Mouse (Mus musculus): ENCODE results near the gene Gm7579. TPM values are rescaled to one million over a fixed set of nuclear protein-coding genes. Genes with fewer than 3 reads are reported as not detected.
A peak's percentile ranks its signal among the peaks of the same experiment; 100 is the strongest.
"Not testable (repeated sequence)": the region's sequence is repeated elsewhere in the genome, so short reads cannot be mapped to it uniquely, and the experiment has no call there.

The Gm7579 gene
- polyA plus RNA-seq (2015; fragmentation: Nextera tagmentation; extraction: Ambion mirVana) = not detected in 2 replicates

GRCm38 (mm10) chr7:142211559-142211958 is at the start of gene Gm7579:
Gm7579 (plus strand) TSS chr7:142211859.
- 63% methylated on average over 1 of the region's 1 CpGs for WGBS
- no peak for TF ChIP-seq CTCF (IDR thresholded peaks at IDR 0.05; ENCODE audit: low read depth)
- H3K4me2 ChIP-seq (replicated peaks; ENCODE audit: low read depth) = no peak within 1 kb of the TSS
- H3K9ac ChIP-seq (ENCODE audit: low read depth, low read length) = no peak within 1 kb of the TSS
- no peaks in the 10 kb centered on the region for H3K27me3 ChIP-seq (replicated peaks; ENCODE audit: control insufficient read depth, insufficient read depth, low read length)
- H3K9me3 ChIP-seq (ENCODE audit: control insufficient read depth) = no peaks in the 10 kb centered on the region
- ATAC-seq = no peak
- H3K27ac ChIP-seq (ENCODE audit: low read depth, low read length) = no peak within 1 kb of the TSS
- no peaks in the 10 kb centered on the region for H3K36me3 ChIP-seq (ENCODE audit: control insufficient read depth, insufficient read depth)
- no peaks in the 10 kb centered on the region for H3K4me1 ChIP-seq (replicated peaks; ENCODE audit: control insufficient read depth, insufficient read depth, low read length)
- H3K4me3 ChIP-seq (ENCODE audit: low read depth, low read length) = no peak within 1 kb of the TSS

DNA sequence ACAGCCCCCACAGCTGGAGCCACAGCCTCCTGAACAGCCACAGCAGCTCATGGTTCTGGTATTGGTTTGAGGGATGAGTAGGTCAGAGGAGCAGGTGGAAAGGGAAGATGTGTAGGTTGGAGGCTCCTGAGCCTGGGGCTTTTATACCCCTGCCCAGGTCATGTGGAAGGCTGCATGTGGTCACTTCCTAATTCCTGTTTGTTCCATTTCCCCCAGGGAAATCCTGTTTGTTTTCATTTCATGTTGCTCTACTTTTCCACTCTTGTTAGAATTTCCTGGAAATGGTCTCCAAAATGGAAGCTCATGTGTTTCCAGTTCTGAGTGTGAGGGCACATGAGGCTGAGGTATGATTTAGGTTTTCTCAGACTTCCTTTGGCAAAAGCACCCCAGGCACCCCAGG is 46.0 kb upstream of the Gm7579 start, which contains the start of gene Gm4553:
Gm4553 (minus strand) TSS at position 101 of the 400 bp plus-strand sequence.
- not testable (repeated sequence) for ATAC-seq; H3K27me3 ChIP-seq (replicated peaks; ENCODE audit: control insufficient read depth, insufficient read depth, low read length); H3K36me3 ChIP-seq (ENCODE audit: control insufficient read depth, insufficient read depth); H3K27ac ChIP-seq (ENCODE audit: low read depth, low read length); H3K4me1 ChIP-seq (replicated peaks; ENCODE audit: control insufficient read depth, insufficient read depth, low read length); H3K9ac ChIP-seq (ENCODE audit: low read depth, low read length); H3K4me2 ChIP-seq (replicated peaks; ENCODE audit: low read depth); H3K4me3 ChIP-seq (ENCODE audit: low read depth, low read length); H3K9me3 ChIP-seq (ENCODE audit: control insufficient read depth)

DNA sequence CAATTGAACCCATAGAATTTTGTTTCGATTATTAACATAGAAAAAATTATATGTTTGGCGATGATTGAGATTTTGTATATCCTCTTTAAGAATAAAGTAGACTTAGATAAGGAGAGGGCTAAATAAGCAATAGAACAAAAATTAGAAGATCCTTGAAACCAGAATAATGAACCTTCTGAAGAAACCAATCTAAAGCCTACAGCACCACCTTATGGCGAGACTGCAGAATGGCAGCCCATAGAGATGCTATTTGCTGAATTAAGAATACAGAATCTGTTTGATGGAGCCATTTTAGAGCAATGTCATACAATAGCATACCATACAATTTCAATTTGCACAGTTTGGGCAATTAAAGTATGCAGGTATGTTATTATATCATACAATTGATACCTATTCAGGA is 41.8 kb upstream of the Gm7579 start:
- Histone ChIP-seq H3K27ac (ENCODE audit: low read depth, low read length) (no peak overlapping the region), H3K4me2 (replicated peaks; ENCODE audit: low read depth) (no peak overlapping the region), H3K36me3 (ENCODE audit: control insufficient read depth, insufficient read depth) (no peaks in the 10 kb centered on the region), H3K4me3 (ENCODE audit: low read depth, low read length) (no peak overlapping the region), H3K4me1 (replicated peaks; ENCODE audit: control insufficient read depth, insufficient read depth, low read length) (no peaks in the 10 kb centered on the region), H3K9me3 (ENCODE audit: control insufficient read depth) (no peaks in the 10 kb centered on the region), H3K27me3 (replicated peaks; ENCODE audit: control insufficient read depth, insufficient read depth, low read length) (0 out of 2 replicates have a peak, but pooled peaks cover 2% of the 10 kb centered on the region), H3K9ac (ENCODE audit: low read depth, low read length) (no peak overlapping the region)
- no peak for ATAC-seq
- TF ChIP-seq CTCF (IDR thresholded peaks at IDR 0.05; ENCODE audit: low read depth) = peak; percentile 67
- WGBS = 50% methylated on average over 3 of the region's 3 CpGs

- H3K4me1 ChIP-seq (replicated peaks; ENCODE audit: control insufficient read depth, insufficient read depth, low read length); H3K36me3 ChIP-seq (ENCODE audit: control insufficient read depth, insufficient read depth); H3K4me2 ChIP-seq (replicated peaks; ENCODE audit: low read depth); H3K4me3 ChIP-seq (ENCODE audit: low read depth, low read length); ATAC-seq; H3K9me3 ChIP-seq (ENCODE audit: control insufficient read depth); H3K9ac ChIP-seq (ENCODE audit: low read depth, low read length); H3K27me3 ChIP-seq (replicated peaks; ENCODE audit: control insufficient read depth, insufficient read depth, low read length); H3K27ac ChIP-seq (ENCODE audit: low read depth, low read length): not testable (repeated sequence)
These were observed 35.8 kb upstream of the Gm7579 start, which contains the start of gene Krtap5-2 for GRCm38 (mm10) chr7:142175905-142176304. Krtap5-2 (minus strand) TSS chr7:142176005.

- TF ChIP-seq CTCF (IDR thresholded peaks at IDR 0.05; ENCODE audit: low read depth) = no peak
- H3K9me3 ChIP-seq (ENCODE audit: control insufficient read depth) = no peaks in the 10 kb centered on the region
- no peaks in the 10 kb centered on the region for H3K36me3 ChIP-seq (ENCODE audit: control insufficient read depth, insufficient read depth)
- 94% methylated on average over 1 of the region's 1 CpGs for WGBS
- no peak overlapping the region for H3K27ac ChIP-seq (ENCODE audit: low read depth, low read length)
- H3K9ac ChIP-seq (ENCODE audit: low read depth, low read length) = no peak overlapping the region
- no peaks in the 10 kb centered on the region for H3K4me1 ChIP-seq (replicated peaks; ENCODE audit: control insufficient read depth, insufficient read depth, low read length)
- no peak overlapping the region for H3K4me3 ChIP-seq (ENCODE audit: low read depth, low read length)
- no peak overlapping the region for H3K4me2 ChIP-seq (replicated peaks; ENCODE audit: low read depth)
- ATAC-seq = no peak
- no peaks in the 10 kb centered on the region for H3K27me3 ChIP-seq (replicated peaks; ENCODE audit: control insufficient read depth, insufficient read depth, low read length)
These were observed 33.0 kb upstream of the Gm7579 start for GRCm38 (mm10) chr7:142178685-142179084.

DNA sequence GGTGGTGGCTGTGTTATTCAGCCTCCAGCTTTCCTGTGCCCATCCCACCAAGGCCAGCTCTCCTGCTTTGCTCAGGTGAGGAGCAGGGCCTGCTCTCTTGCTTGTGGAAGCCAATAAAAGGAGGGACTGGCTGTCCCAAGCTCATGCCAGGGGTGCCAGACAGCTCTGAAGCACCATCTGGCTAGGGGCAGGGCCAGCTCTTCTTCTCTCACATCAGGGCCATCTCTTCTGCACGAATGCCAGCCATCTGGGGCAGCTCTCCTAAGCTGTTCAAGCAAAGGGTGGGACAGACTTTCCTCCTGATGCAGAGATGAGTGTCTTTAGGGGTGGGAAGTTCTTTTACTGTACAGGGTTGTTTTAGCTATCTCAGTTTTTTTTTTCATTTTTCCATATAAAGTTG is 30.6 kb upstream of the Gm7579 start:
- no peak for ATAC-seq
- Histone ChIP-seq H3K4me1 (replicated peaks; ENCODE audit: control insufficient read depth, insufficient read depth, low read length) (no peaks in the 10 kb centered on the region), H3K4me3 (ENCODE audit: low read depth, low read length) (no peak overlapping the region), H3K9ac (ENCODE audit: low read depth, low read length) (no peak overlapping the region), H3K27ac (ENCODE audit: low read depth, low read length) (no peak overlapping the region), H3K9me3 (ENCODE audit: control insufficient read depth) (no peaks in the 10 kb centered on the region), H3K36me3 (ENCODE audit: control insufficient read depth, insufficient read depth) (no peaks in the 10 kb centered on the region), H3K4me2 (replicated peaks; ENCODE audit: low read depth) (no peak overlapping the region), H3K27me3 (replicated peaks; ENCODE audit: control insufficient read depth, insufficient read depth, low read length) (no peaks in the 10 kb centered on the region)
- WGBS = 39% methylated on average over 1 of the region's 1 CpGs
- TF ChIP-seq CTCF (IDR thresholded peaks at IDR 0.05; ENCODE audit: low read depth) = no peak

- no peak overlapping the region for H3K9ac ChIP-seq (ENCODE audit: low read depth, low read length)
- no peak overlapping the region for H3K4me3 ChIP-seq (ENCODE audit: low read depth, low read length)
- H3K9me3 ChIP-seq (ENCODE audit: control insufficient read depth) = no peaks in the 10 kb centered on the region
- no peaks in the 10 kb centered on the region for H3K4me1 ChIP-seq (replicated peaks; ENCODE audit: control insufficient read depth, insufficient read depth, low read length)
- WGBS = 76% methylated on average over 2 of the region's 2 CpGs
- no peak overlapping the region for H3K4me2 ChIP-seq (replicated peaks; ENCODE audit: low read depth)
- H3K27ac ChIP-seq (ENCODE audit: low read depth, low read length) = no peak overlapping the region
- ATAC-seq = no peak
- peaks cover 17% of the 10 kb centered on the region for H3K27me3 ChIP-seq (replicated peaks; ENCODE audit: control insufficient read depth, insufficient read depth, low read length)
- no peaks in the 10 kb centered on the region for H3K36me3 ChIP-seq (ENCODE audit: control insufficient read depth, insufficient read depth)
- TF ChIP-seq CTCF (IDR thresholded peaks at IDR 0.05; ENCODE audit: low read depth) = no peak
These were observed 23.5 kb upstream of the Gm7579 start for GRCm38 (mm10) chr7:142188156-142188555.

Data from intestine, postnatal 0 days (tissue).